Mouse (Mus musculus) CH12.LX (cell line): ENCODE results near the gene Nrf1.

Experiments used
- CHD1 ChIP-seq: IDR thresholded peaks from 2 replicates; pipeline ENCODE4 v1.6.1; 2012; ENCODE audit warnings: low read depth, low read length, improper control_type of control experiment, inconsistent platforms
- CTCF ChIP-seq, 2 experiments: IDR thresholded peaks in 1 of 2; conservative IDR thresholded peaks in 1 of 2; 2 replicates each; pipeline ENCODE4 v1.5.1; 2011 to 2012; ENCODE audit warnings: low read depth in 2 of 2, low read length in 2 of 2, improper control_type of control experiment in 1 of 2, inconsistent platforms in 1 of 2, mild to moderate bottlenecking in 1 of 2, moderate library complexity in 1 of 2
- E2F4 ChIP-seq: IDR thresholded peaks from 2 replicates; pipeline ENCODE4 v1.6.1; 2011; ENCODE audit warnings: low read depth, low read length, improper control_type of control experiment; ENCODE audit not compliant: insufficient replicate concordance
- HCFC1 ChIP-seq: IDR thresholded peaks from 2 replicates; pipeline ENCODE4 v1.6.1; 2012; ENCODE audit warnings: low read depth, mild to moderate bottlenecking, inconsistent platforms, low read length, improper control_type of control experiment
- MAFK ChIP-seq: IDR thresholded peaks from 2 replicates; pipeline ENCODE4 v1.6.1; 2011; ENCODE audit warnings: low read length, improper control_type of control experiment; ENCODE audit not compliant: insufficient replicate concordance
- MAX ChIP-seq: IDR thresholded peaks from 2 replicates; pipeline ENCODE4 v1.6.1; 2011; ENCODE audit warnings: low read length, improper control_type of control experiment
- MAZ ChIP-seq: IDR thresholded peaks from 2 replicates; pipeline ENCODE4 v1.6.1; 2012; ENCODE audit warnings: low read depth, mild to moderate bottlenecking, inconsistent platforms, low read length, improper control_type of control experiment, moderate library complexity
- MEF2A ChIP-seq: IDR thresholded peaks from 2 replicates; pipeline ENCODE4 v1.6.1; 2014; ENCODE audit warnings: low read depth, mild to moderate bottlenecking, inconsistent platforms, low read length, improper control_type of control experiment, borderline replicate concordance
- NELFE ChIP-seq: IDR thresholded peaks from 2 replicates; pipeline ENCODE4 v1.6.1; 2011; ENCODE audit warnings: low read depth, low read length, improper control_type of control experiment
- NRF1 ChIP-seq: IDR thresholded peaks from 2 replicates; pipeline ENCODE4 v1.6.1; 2014; ENCODE audit warnings: low read depth, mild to moderate bottlenecking, inconsistent platforms, low read length, improper control_type of control experiment, moderate library complexity
- POLR2AphosphoS2 ChIP-seq: IDR thresholded peaks from 2 replicates; pipeline ENCODE4 v1.6.1; 2011; ENCODE audit warnings: low read depth, low read length, improper control_type of control experiment
- SIN3A ChIP-seq: IDR thresholded peaks from 2 replicates; pipeline ENCODE4 v1.6.1; 2012; ENCODE audit warnings: low read length, improper control_type of control experiment, inconsistent platforms
- USF1 ChIP-seq: IDR thresholded peaks from 2 replicates; pipeline ENCODE4 v1.6.1; 2014; ENCODE audit warnings: low read depth, mild to moderate bottlenecking, inconsistent platforms, low read length, improper control_type of control experiment
- ZC3H11A ChIP-seq: IDR thresholded peaks from 2 replicates; pipeline ENCODE4 v1.6.1; 2012; ENCODE audit warnings: low read depth, mild to moderate bottlenecking, inconsistent platforms, low read length, improper control_type of control experiment

DNA sequence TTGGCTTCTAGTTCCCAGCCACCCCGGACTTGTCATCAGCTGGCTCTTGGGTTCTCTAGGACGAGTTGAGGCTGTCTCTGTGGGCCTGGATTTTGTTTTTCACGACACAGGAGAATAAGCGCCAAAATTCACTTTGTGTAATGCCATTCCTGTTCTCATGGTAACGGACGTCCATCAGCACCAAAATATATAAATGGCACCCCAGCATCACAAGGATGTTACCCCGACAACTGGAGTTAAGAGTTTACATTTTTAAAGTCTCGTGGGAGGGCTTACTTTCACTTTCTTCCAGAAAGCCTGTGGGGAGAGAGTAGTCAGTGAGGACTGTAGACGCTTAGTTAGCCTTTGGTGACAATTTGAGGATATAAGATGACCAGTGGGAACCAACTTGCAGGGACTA is 45.2 kb upstream of the Nrf1 start:
- TF ChIP-seq HCFC1: no peak
- TF ChIP-seq MEF2A: no peak
- no peak for TF ChIP-seq NRF1
- no peak for TF ChIP-seq CTCF (conservative IDR thresholded peaks at IDR 0.05 in 1 of 2, IDR thresholded peaks at IDR 0.05 in 1 of 2; ENCODE audit: low read depth in 2 of 2, low read length in 2 of 2)
- no peak for TF ChIP-seq MAFK
- TF ChIP-seq MAX: no peak
- TF ChIP-seq SIN3A: no peak
- TF ChIP-seq ZC3H11A: no peak
- TF ChIP-seq POLR2AphosphoS2: no peak
- no peak for TF ChIP-seq MAZ
- TF ChIP-seq E2F4: no peak
- no peak for TF ChIP-seq USF1
- no peak for TF ChIP-seq NELFE
- TF ChIP-seq CHD1: no peak
